8 mouse cellular contexts compared by ENCODE assay signal in the genomic region with DNA sequence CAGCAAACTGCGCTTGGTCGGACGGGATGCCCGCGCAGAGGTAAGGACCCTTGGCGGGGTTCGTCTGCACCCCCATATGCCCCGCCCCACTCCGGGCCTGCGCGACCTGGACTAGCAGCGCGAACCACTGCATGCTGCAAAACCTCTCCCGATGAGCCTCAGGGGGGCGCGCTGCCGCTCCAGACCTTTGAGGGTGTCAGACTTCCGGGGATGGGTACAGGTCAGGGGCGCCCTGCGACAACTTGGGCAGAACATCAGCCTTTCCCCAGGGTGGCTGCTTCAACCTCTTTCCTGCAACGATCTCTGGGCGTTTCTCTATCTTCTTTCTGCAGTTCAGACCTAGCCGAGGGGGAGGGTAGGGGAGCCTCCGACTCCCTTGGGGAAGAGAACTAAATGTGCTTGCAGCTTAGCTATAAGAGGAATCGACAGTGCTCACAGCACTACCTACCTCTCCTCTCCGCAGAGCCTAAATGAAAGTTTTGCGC.
A peak's percentile ranks its signal among the peaks of the same experiment; 100 is the strongest.
DNase-seq lines count a peak whose midpoint lies in the region; ATAC-seq lines count a peak whose summit lies in the region.

No protein-coding gene starts in this region.

- H3K36me3 ChIP-seq in hindbrain, embryonic 15.5 days: peaks cover 4% of the 10 kb centered on the region; the same call in 1 of the 2 replicates
- H3K36me3 ChIP-seq in midbrain, embryonic 11.5 days (ENCODE audit: control insufficient read depth, insufficient read depth, low read length): no peaks in the 10 kb centered on the region

- H3K4me1 ChIP-seq in hindbrain, embryonic 15.5 days (replicated peaks): peaks cover 53% of the 10 kb centered on the region
- H3K4me1 ChIP-seq in midbrain, embryonic 11.5 days (ENCODE audit: control insufficient read depth, insufficient read depth, low read length): peaks cover 53% of the 10 kb centered on the region

- peaks cover 6% of the 10 kb centered on the region; the same call in 1 of the 2 replicates for H3K27me3 ChIP-seq in hindbrain, embryonic 15.5 days
- H3K27me3 ChIP-seq in midbrain, embryonic 11.5 days (ENCODE audit: control insufficient read depth, insufficient read depth, low read length): peaks cover 76% of the 10 kb centered on the region

- H3K4me2 ChIP-seq in hindbrain, embryonic 15.5 days: peak overlapping the region; percentile 94
- H3K4me2 ChIP-seq in midbrain, embryonic 11.5 days: peak overlapping the region; percentile 74

- peak overlapping the region; percentile 77 for H3K9ac ChIP-seq in hindbrain, embryonic 15.5 days
- H3K9ac ChIP-seq in midbrain, embryonic 11.5 days (ENCODE audit: low read length): peak overlapping the region; percentile 73

- DNase-seq in adrenal gland, postnatal 14 days: peak; percentile 35
- no peak for DNase-seq in adrenal gland, adult 2 months
- peak; percentile 75 for DNase-seq in retina, postnatal 1 day
- DNase-seq in retina, embryonic 14.5 days (ENCODE audit: low spot score): no peak
- DNase-seq in midbrain, embryonic 11.5 days (ENCODE audit: low spot score, missing footprints): peak; percentile 97
- peak; percentile 63 for DNase-seq in testis, postnatal 10 days (ENCODE audit: low spot score)

- peak overlapping the region; percentile 94 for H3K27ac ChIP-seq in hindbrain, embryonic 15.5 days (replicated peaks)
- peak overlapping the region; percentile 94 for H3K27ac ChIP-seq in midbrain, embryonic 11.5 days (ENCODE audit: low read depth, low read length)

- under 1% methylated on average over 27 of the region's 27 CpGs for WGBS in hindbrain, embryonic 15.5 days
- WGBS in midbrain, embryonic 11.5 days: 1% methylated on average over 27 of the region's 27 CpGs

- ATAC-seq in hindbrain, embryonic 15.5 days (ENCODE audit: low FRiP score, low read depth): peak; percentile 77
- peak; percentile 76 for ATAC-seq in midbrain, embryonic 11.5 days (ENCODE audit: low FRiP score)
- no peak for ATAC-seq in monocyte, adult 5-6 weeks (replicated peaks; ENCODE audit: insufficient number of reproducible peaks, low FRiP score, low TSS enrichment, poor library complexity, severe bottlenecking)

- peak overlapping the region; percentile 52 for H3K4me3 ChIP-seq in hindbrain, embryonic 15.5 days
- H3K4me3 ChIP-seq in midbrain, embryonic 11.5 days (ENCODE audit: low read depth, low read length): peak overlapping the region; percentile 41

- no peaks in the 10 kb centered on the region for H3K9me3 ChIP-seq in hindbrain, embryonic 15.5 days
- H3K9me3 ChIP-seq in midbrain, embryonic 11.5 days (ENCODE audit: control insufficient read depth, low read length): no peaks in the 10 kb centered on the region

Comparison
In these comparisons a context has a peak if more than half of its experiments do, and no peak if none do; other contexts are left out.
1. DNase-seq: peak in adrenal gland, postnatal 14 days (single experiment), retina, postnatal 1 day (single experiment), midbrain, embryonic 11.5 days (single experiment) and testis, postnatal 10 days (single experiment); none in adrenal gland, adult 2 months (single experiment) and retina, embryonic 14.5 days (single experiment).